Mouse (Mus musculus) heart, adult 2 months (tissue): ENCODE data around the gene Smim20.

ENCODE experiments used
- CTCF ChIP-seq: fragments of 200-600 bp; IDR thresholded peaks from 2 replicates; pipeline ENCODE4 v1.8.1; 2022; ENCODE audit warnings: antibody characterized with exemption, mild to moderate bottlenecking, moderate library complexity
- EP300 ChIP-seq: fragments of 200-500 bp; IDR thresholded peaks from 2 replicates; pipeline ENCODE4 v1.6.1; 2011; ENCODE audit warnings: low read depth, low read length, control low read depth; ENCODE audit not compliant: insufficient read depth

DNA sequence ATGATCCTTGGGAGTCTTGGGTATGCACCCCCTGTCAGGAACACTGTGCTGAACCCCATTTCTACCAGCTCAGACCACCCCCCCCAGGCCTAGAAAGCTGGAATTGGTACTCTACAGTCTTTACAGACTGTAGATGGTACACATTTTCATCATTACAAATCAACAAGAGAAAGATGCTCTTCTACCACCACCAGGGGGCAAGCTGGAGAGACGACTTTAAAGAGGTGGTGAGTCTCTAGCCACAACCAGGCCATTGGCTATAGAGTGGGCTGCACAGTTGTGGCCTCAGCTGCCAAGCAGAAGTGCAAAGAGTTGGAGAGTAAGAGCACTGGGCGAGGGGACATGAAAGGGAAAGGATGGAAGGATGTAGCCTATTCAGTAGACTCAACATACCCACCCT lies 48.9 kb downstream of the Smim20 start:
- TF ChIP-seq EP300 (no peak), CTCF (peak; percentile 23)
